Mouse (Mus musculus) embryonic facial prominence, embryonic 14.5 days (tissue): ENCODE results near the gene Pnpla7. TPM values are rescaled to one million over a fixed set of nuclear protein-coding genes. Genes with fewer than 3 reads are reported as not detected.
A peak's percentile ranks its signal among the peaks of the same experiment; 100 is the strongest.
"Not testable (repeated sequence)": the region's sequence is repeated elsewhere in the genome, so short reads cannot be mapped to it uniquely, and the experiment has no call there.

ENCODE experiments used
- ATAC-seq: fragments of 200-750 bp; cut with Nextera tagmentation; 2 replicates; pipeline ENCODE4 v1.8.0; 2017; ENCODE audit warnings: low read depth, moderate number of reproducible peaks, moderate TSS enrichment
- DNase-seq: peaks from one replicate; pipeline ENCODE4 v3.0.0-alpha.2; 2015; ENCODE audit warnings: low spot score
- H3K27ac ChIP-seq: fragments of 300-500 bp; sonication (generic); replicated peaks from 2 replicates; pipeline ENCODE4 v1.5.1; 2014; ENCODE audit warnings: low read depth, mild to moderate bottlenecking, low read length, moderate library complexity
- H3K27me3 ChIP-seq: fragments of 300-500 bp; sonication (generic); replicated peaks from 2 replicates; pipeline ENCODE4 v1.6.1; 2014; ENCODE audit warnings: low read length; ENCODE audit not compliant: control insufficient read depth, insufficient read depth
- H3K36me3 ChIP-seq: fragments of 300-500 bp; sonication (generic); 2 replicates; pipeline ENCODE4 v1.6.1; 2014; ENCODE audit warnings: low read length, mixed read lengths; ENCODE audit not compliant: control insufficient read depth, insufficient read depth
- H3K4me1 ChIP-seq: fragments of 300-500 bp; sonication (generic); 2 replicates; pipeline ENCODE4 v1.6.1; 2014; ENCODE audit warnings: antibody characterized with exemption, low read length; ENCODE audit not compliant: control insufficient read depth, insufficient read depth
- H3K4me2 ChIP-seq: fragments of 300-500 bp; sonication (generic); 2 replicates; pipeline ENCODE4 v1.6.1; 2014; ENCODE audit warnings: low read depth, mild to moderate bottlenecking, low read length, moderate library complexity, mixed read lengths
- H3K4me3 ChIP-seq: fragments of 300-500 bp; sonication (generic); 2 replicates; pipeline ENCODE4 v1.5.1; 2014; ENCODE audit warnings: low read depth, mild to moderate bottlenecking, low read length
- H3K9ac ChIP-seq: fragments of 300-500 bp; sonication (generic); 2 replicates; pipeline ENCODE4 v1.6.1; 2014; ENCODE audit warnings: low read depth, mild to moderate bottlenecking, low read length, moderate library complexity, mixed read lengths
- H3K9me3 ChIP-seq: fragments of 300-500 bp; sonication (generic); 2 replicates; pipeline ENCODE4 v1.6.1; 2016; ENCODE audit warnings: low read length; ENCODE audit not compliant: control insufficient read depth
- WGBS: fragments of 180-500 bp; shearing (Covaris S2); extraction: QIAGEN DNeasy Blood & Tissue Kit; methylation state at CpG from one replicate; pipeline ENCODE4 v1.1.7; 2014; 5-methylcytosine and 5-hydroxymethylcytosine counted together
- polyA plus RNA-seq: library from polyadenylated mRNA; unstranded; fragments of >200 nt; fragmentation: Nextera tagmentation; extraction: Ambion mirVana; gene quantifications from 2 replicates; pipeline ENCODE4 v1.2.1, GENCODE M21; 2014

Gene Pnpla7
- polyA plus RNA-seq, 1 experiment from 2014 or later: 8.9 TPM

GRCm38 (mm10) chr2:24942092-24942491 is 33.7 kb upstream of the Pnpla7 start:
- Histone ChIP-seq H3K27me3 (no peaks in the 10 kb centered on the region), H3K36me3 (no peaks in the 10 kb centered on the region), H3K9me3 (no peaks in the 10 kb centered on the region), H3K4me3 (no peak overlapping the region), H3K27ac (no peak overlapping the region), H3K4me2 (no peak overlapping the region), H3K4me1 (no peaks in the 10 kb centered on the region), H3K9ac (no peak overlapping the region)
- DNase-seq (no peak), ATAC-seq (no peak)
- WGBS: 82% methylated on average over 4 of the region's 4 CpGs

- 48% methylated on average over 2 of the region's 2 CpGs for WGBS
- H3K4me3 ChIP-seq, H3K36me3 ChIP-seq, H3K9me3 ChIP-seq, ATAC-seq, H3K4me2 ChIP-seq, H3K4me1 ChIP-seq, H3K27ac ChIP-seq, H3K27me3 ChIP-seq, H3K9ac ChIP-seq: not testable (repeated sequence)
- peak; percentile 54 for DNase-seq
Observed at GRCm38 (mm10) chr2:24944304-24944703, 31.5 kb upstream of the Pnpla7 start.

GRCm38 (mm10) chr2:24949421-24950188 is 26.2 kb upstream of the Pnpla7 start, which contains the start of gene Zmynd19:
TSS of gene Zmynd19 (plus strand) at chr2:24949792.
- peak; percentile 98 for DNase-seq
- Histone ChIP-seq H3K36me3 (peaks cover 29% of the 10 kb centered on the region), H3K27me3 (no peaks in the 10 kb centered on the region), H3K27ac (peak within 1 kb of the TSS; percentile 52), H3K9me3 (no peaks in the 10 kb centered on the region), H3K4me1 (peaks cover 9% of the 10 kb centered on the region), H3K9ac (peak within 1 kb of the TSS; percentile 95), H3K4me3 (peak within 1 kb of the TSS; percentile 99), H3K4me2 (peak within 1 kb of the TSS; percentile 87)
- WGBS: under 1% methylated on average over 39 of the region's 108 CpGs
- peak; percentile 99 for ATAC-seq

GRCm38 (mm10) chr2:24950189-24950535 is 25.7 kb upstream of the Pnpla7 start:
- Histone ChIP-seq H3K4me2 (peak overlapping the region; percentile 87), H3K27ac (peak overlapping the region; percentile 52; the same call in 1 of the 2 replicates)

GRCm38 (mm10) chr2:24952537-24953055 is 23.2 kb upstream of the Pnpla7 start:
- Histone ChIP-seq H3K27me3 (no peaks in the 10 kb centered on the region), H3K4me1 (peaks cover 9% of the 10 kb centered on the region), H3K9ac (no peak overlapping the region), H3K4me3 (no peak overlapping the region), H3K36me3 (peaks cover 59% of the 10 kb centered on the region), H3K9me3 (no peaks in the 10 kb centered on the region), H3K4me2 (no peak overlapping the region), H3K27ac (no peak overlapping the region)
- ATAC-seq: no peak
- DNase-seq: no peak
- 90% methylated on average over 4 of the region's 4 CpGs for WGBS

More at GRCm38 (mm10) chr2:24950189-24950535, 25.7 kb upstream of the Pnpla7 start:
- ATAC-seq: peak; percentile 4; the same call in 1 of the 2 replicates
- WGBS: 2% methylated on average over 25 of the region's 31 CpGs
- H3K36me3 ChIP-seq: peaks cover 35% of the 10 kb centered on the region
- peaks cover 9% of the 10 kb centered on the region for H3K4me1 ChIP-seq
- H3K9me3 ChIP-seq: no peaks in the 10 kb centered on the region
- H3K27me3 ChIP-seq: no peaks in the 10 kb centered on the region
- peak; percentile 7 for DNase-seq
- H3K9ac ChIP-seq: peak overlapping the region; percentile 95
- H3K4me3 ChIP-seq: peak overlapping the region; percentile 99

GRCm38 (mm10) chr2:24960910-24961309 is 14.9 kb upstream of the Pnpla7 start:
- H3K36me3 ChIP-seq: peaks cover 68% of the 10 kb centered on the region
- DNase-seq (peak; percentile 19), ATAC-seq (no peak)

GRCm38 (mm10) chr2:24962304-24963000 is 13.4 kb upstream of the Pnpla7 start, which contains the start of gene Dph7:
TSS of gene Dph7 (plus strand) at chr2:24962400.
- H3K9ac ChIP-seq: peak within 1 kb of the TSS; percentile 79
- peak; percentile 93 for DNase-seq
- H3K4me3 ChIP-seq: peak within 1 kb of the TSS; percentile 68
- H3K27ac ChIP-seq: peak within 1 kb of the TSS; percentile 22; the same call in 1 of the 2 replicates
- peaks cover 57% of the 10 kb centered on the region for H3K36me3 ChIP-seq
- peak; percentile 94 for ATAC-seq
- no peaks in the 10 kb centered on the region for H3K9me3 ChIP-seq
- WGBS: 1% methylated on average over 28 of the region's 28 CpGs
- H3K27me3 ChIP-seq: no peaks in the 10 kb centered on the region
- H3K4me1 ChIP-seq: peaks cover 4% of the 10 kb centered on the region; the same call in 1 of the 2 replicates
- peak within 1 kb of the TSS; percentile 70 for H3K4me2 ChIP-seq

More at GRCm38 (mm10) chr2:24960910-24961309, 14.9 kb upstream of the Pnpla7 start:
- Histone ChIP-seq H3K27ac (no peak overlapping the region), H3K9me3 (no peaks in the 10 kb centered on the region), H3K4me2 (no peak overlapping the region), H3K27me3 (no peaks in the 10 kb centered on the region), H3K4me3 (no peak overlapping the region), H3K9ac (no peak overlapping the region), H3K4me1 (peaks cover 4% of the 10 kb centered on the region; the same call in 1 of the 2 replicates)
- WGBS: 32% methylated on average over 3 of the region's 3 CpGs

GRCm38 (mm10) chr2:24970386-24970785 is 5.4 kb upstream of the Pnpla7 start:
- H3K4me1 ChIP-seq: peaks cover 6% of the 10 kb centered on the region
- H3K4me3 ChIP-seq: no peak overlapping the region
- no peak overlapping the region for H3K9ac ChIP-seq
- H3K36me3 ChIP-seq: peaks cover 62% of the 10 kb centered on the region
- H3K27me3 ChIP-seq: no peaks in the 10 kb centered on the region
- no peak for DNase-seq
- WGBS: 90% methylated on average over 4 of the region's 4 CpGs
- H3K4me2 ChIP-seq: no peak overlapping the region
- H3K27ac ChIP-seq: no peak overlapping the region
- ATAC-seq: no peak
- H3K9me3 ChIP-seq: no peaks in the 10 kb centered on the region
